Mouse (Mus musculus): ENCODE measurements around the gene Tmem238.

Tmem238 gene

GRCm38 (mm10) chr7:4748321-4748720 is 41.1 kb downstream of the Tmem238 start:
- intact Hi-C loops (cut with DNase I) = no loop called here

GRCm38 (mm10) chr7:4747156-4747899 is 42.1 kb downstream of the Tmem238 start:
- intact Hi-C loops (cut with DNase I) = no loop called here

GRCm38 (mm10) chr7:4746326-4746980 is 43.0 kb downstream of the Tmem238 start:
- intact Hi-C loops (cut with DNase I) = no loop called here

- intact Hi-C loops (cut with DNase I) = loop anchor here (5.0 kb wide), 1 partner anchor 42 kb away; the partner anchor contains the start of gene Tmem238
These were observed 44.6 kb downstream of the Tmem238 start for GRCm38 (mm10) chr7:4744886-4745285.

- intact Hi-C loops (cut with DNase I) = loop anchor here (5.0 kb wide), 1 partner anchor 44 kb away; the partner anchor contains the start of gene Tmem238
These were observed 46.1 kb downstream of the Tmem238 start for GRCm38 (mm10) chr7:4743354-4743753.

- intact Hi-C loops (cut with DNase I) = loop anchor here (5.0 kb wide), 1 partner anchor 45 kb away; the partner anchor contains the start of gene Tmem238
These were observed 47.0 kb downstream of the Tmem238 start for GRCm38 (mm10) chr7:4742482-4742819.

GRCm38 (mm10) chr7:4741672-4742481 is 47.6 kb downstream of the Tmem238 start:
- intact Hi-C loops (cut with DNase I) = loop anchor here (5.0 kb wide), 1 partner anchor 45 kb away; the partner anchor contains the start of gene Tmem238

GRCm38 (mm10) chr7:4741151-4741550 is 48.3 kb downstream of the Tmem238 start:
- intact Hi-C loops (cut with DNase I) = loop anchor here (5.0 kb wide), 1 partner anchor 46 kb away; the partner anchor contains the start of gene Tmem238

- intact Hi-C loops (cut with DNase I) = loop anchor here (5.0 kb wide), 1 partner anchor 47 kb away; the partner anchor contains the start of gene Tmem238
These were observed 49.1 kb downstream of the Tmem238 start for GRCm38 (mm10) chr7:4740309-4740727.

- intact Hi-C loops (cut with DNase I) = loop anchor here (5.0 kb wide), 1 partner anchor 48 kb away; the partner anchor contains the start of gene Tmem238
These were observed 49.7 kb downstream of the Tmem238 start, which contains the start of gene Kmt5c for GRCm38 (mm10) chr7:4739544-4740275. TSS of gene Kmt5c (plus strand) at chr7:4740115.

- intact Hi-C loops (cut with DNase I) = no loop called here
These were observed 50.4 kb downstream of the Tmem238 start for GRCm38 (mm10) chr7:4739041-4739543.

Data from adrenal gland (tissue).